Mouse (Mus musculus) limb, embryonic 13.5 days (tissue): Measurements from ENCODE around the gene Lats1. TPM values are rescaled to one million over a fixed set of nuclear protein-coding genes. Genes with fewer than 3 reads are reported as not detected.

Experiments
- ATAC-seq: fragments of 200-750 bp; cut with Nextera tagmentation; 2 replicates; pipeline ENCODE4 v1.8.0; 2017; ENCODE audit warnings: low read depth, moderate number of reproducible peaks, moderate TSS enrichment; ENCODE audit not compliant: low FRiP score
- H3K27ac ChIP-seq: fragments of 300-500 bp; sonication (generic); 2 replicates; pipeline ENCODE4 v1.5.1; 2015; ENCODE audit warnings: inconsistent platforms, mild to moderate bottlenecking, moderate library complexity
- H3K27me3 ChIP-seq: fragments of 300-500 bp; sonication (generic); 2 replicates; pipeline ENCODE4 v1.6.1; 2015; ENCODE audit warnings: mild to moderate bottlenecking, inconsistent platforms
- H3K36me3 ChIP-seq: fragments of 300-500 bp; sonication (generic); 2 replicates; pipeline ENCODE4 v1.6.1; 2015; ENCODE audit warnings: inconsistent platforms, mild to moderate bottlenecking, moderate library complexity
- H3K4me1 ChIP-seq: fragments of 300-500 bp; sonication (generic); 2 replicates; pipeline ENCODE4 v1.6.1; 2015; ENCODE audit warnings: inconsistent platforms
- H3K4me2 ChIP-seq: fragments of 300-500 bp; sonication (generic); replicated peaks from 2 replicates; pipeline ENCODE4 v1.6.1; 2015; ENCODE audit warnings: inconsistent platforms, mild to moderate bottlenecking, moderate library complexity
- H3K4me3 ChIP-seq: fragments of 300-500 bp; sonication (generic); 2 replicates; pipeline ENCODE4 v1.5.1; 2015; ENCODE audit warnings: moderate library complexity, mild to moderate bottlenecking, inconsistent platforms
- H3K9ac ChIP-seq: fragments of 300-500 bp; sonication (generic); 2 replicates; pipeline ENCODE4 v1.6.1; 2015; ENCODE audit warnings: mild to moderate bottlenecking, inconsistent platforms
- H3K9me3 ChIP-seq: fragments of 300-500 bp; sonication (generic); 2 replicates; pipeline ENCODE4 v1.6.1; 2016; ENCODE audit warnings: inconsistent platforms
- WGBS: fragments of 180-500 bp; shearing (Covaris S2); methylation state at CpG from one replicate; pipeline ENCODE4 v1.1.7; 2015; 5-methylcytosine and 5-hydroxymethylcytosine counted together
- polyA plus RNA-seq: library from polyadenylated mRNA; unstranded; fragments of >200 nt; fragmentation: Nextera tagmentation; extraction: Ambion mirVana; gene quantifications from 2 replicates; pipeline ENCODE4 v1.2.1, GENCODE M21; 2015

Gene Lats1
- polyA plus RNA-seq = 7.3 and 7.6 TPM in 2 replicates

- under 1% methylated on average over 51 of the region's 65 CpGs for WGBS
- peaks cover 36% of the 10 kb centered on the region for H3K36me3 ChIP-seq
Observed at GRCm38 (mm10) chr10:7680731-7681301, at the start of gene Lats1, which contains the start of gene Pcmt1. Gene Lats1, plus strand, starts transcription at chr10:7681214. Gene Pcmt1, minus strand, starts transcription at chr10:7681136.

GRCm38 (mm10) chr10:7640366-7640765 is 40.6 kb upstream of the Lats1 start:
- Histone ChIP-seq H3K27ac (no peak overlapping the region), H3K9ac (no peak overlapping the region), H3K4me2 (no peak overlapping the region), H3K9me3 (no peaks in the 10 kb centered on the region), H3K4me3 (no peak overlapping the region), H3K36me3 (peaks cover 71% of the 10 kb centered on the region), H3K4me1 (no peaks in the 10 kb centered on the region), H3K27me3 (no peaks in the 10 kb centered on the region)
- no peak for ATAC-seq
- 98% methylated on average over 12 of the region's 12 CpGs for WGBS

More at GRCm38 (mm10) chr10:7680731-7681301, at the start of gene Lats1, which contains the start of gene Pcmt1:
- Histone ChIP-seq H3K4me3 (peak within 1 kb of the TSS; percentile 97), H3K9ac (peak within 1 kb of the TSS; percentile 98), H3K4me1 (peaks cover 36% of the 10 kb centered on the region), H3K27ac (peak within 1 kb of the TSS; percentile 98), H3K27me3 (no peaks in the 10 kb centered on the region), H3K4me2 (peak within 1 kb of the TSS; percentile 81), H3K9me3 (no peaks in the 10 kb centered on the region)
- ATAC-seq = peak; percentile 87

- WGBS = 87% methylated on average over 2 of the region's 2 CpGs
- H3K4me3 ChIP-seq = no peak overlapping the region
- no peak overlapping the region for H3K4me2 ChIP-seq
- no peaks in the 10 kb centered on the region for H3K4me1 ChIP-seq
- H3K27me3 ChIP-seq = no peaks in the 10 kb centered on the region
- peaks cover 58% of the 10 kb centered on the region for H3K36me3 ChIP-seq
- H3K9me3 ChIP-seq = no peaks in the 10 kb centered on the region
- no peak overlapping the region for H3K27ac ChIP-seq
- no peak overlapping the region for H3K9ac ChIP-seq
- no peak for ATAC-seq
Observed at GRCm38 (mm10) chr10:7645911-7646310, 35.1 kb upstream of the Lats1 start.

DNA sequence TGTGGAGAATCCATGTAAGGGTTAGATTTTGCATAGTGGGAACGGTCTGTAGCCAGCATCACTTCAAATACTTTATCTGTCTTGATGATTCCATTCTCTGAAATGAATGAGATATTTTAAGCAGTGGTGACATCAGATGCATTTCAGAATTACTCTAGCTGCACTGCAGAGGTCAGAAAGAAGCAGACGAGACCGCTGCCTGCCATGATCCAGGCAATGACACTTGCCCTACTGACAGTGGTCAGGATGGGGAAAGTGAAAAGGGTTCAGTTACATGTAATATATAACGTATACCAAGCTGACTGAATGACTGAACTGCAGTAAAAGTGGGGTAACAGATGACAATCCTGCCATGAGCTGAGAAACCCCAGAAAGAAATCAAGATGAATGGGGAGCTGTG is 32.0 kb upstream of the Lats1 start:
- Histone ChIP-seq H3K36me3 (peaks cover 32% of the 10 kb centered on the region), H3K4me2 (no peak overlapping the region), H3K4me3 (no peak overlapping the region), H3K9ac (no peak overlapping the region), H3K4me1 (no peaks in the 10 kb centered on the region), H3K27me3 (no peaks in the 10 kb centered on the region), H3K27ac (no peak overlapping the region), H3K9me3 (no peaks in the 10 kb centered on the region)
- no peak for ATAC-seq
- 91% methylated on average over 4 of the region's 4 CpGs for WGBS

DNA sequence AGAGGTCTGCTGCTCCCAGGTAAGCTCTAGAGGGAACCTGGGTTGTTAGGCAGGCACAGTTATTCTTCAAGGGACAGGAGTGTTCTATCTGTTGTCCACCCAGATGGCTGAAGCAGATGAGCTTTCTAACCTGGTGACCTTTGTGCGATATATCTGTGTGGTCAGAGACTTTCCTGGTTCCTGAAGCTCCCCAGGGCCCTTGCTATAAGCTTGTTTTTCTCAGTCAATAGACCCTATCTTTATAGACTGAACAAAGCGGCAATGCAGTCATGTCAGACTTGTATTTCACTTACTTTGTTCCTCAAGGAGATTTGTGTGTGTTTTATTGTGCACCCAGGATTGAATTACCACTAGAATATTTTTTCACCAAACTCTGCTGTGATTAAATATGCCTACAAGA is 30.0 kb upstream of the Lats1 start:
- H3K4me1 ChIP-seq = no peaks in the 10 kb centered on the region
- H3K27ac ChIP-seq = no peak overlapping the region
- H3K27me3 ChIP-seq = no peaks in the 10 kb centered on the region
- WGBS = 92% methylated on average over 2 of the region's 2 CpGs
- H3K4me3 ChIP-seq = no peak overlapping the region
- peaks cover 25% of the 10 kb centered on the region for H3K36me3 ChIP-seq
- no peak overlapping the region for H3K4me2 ChIP-seq
- H3K9ac ChIP-seq = no peak overlapping the region
- no peak for ATAC-seq
- H3K9me3 ChIP-seq = no peaks in the 10 kb centered on the region

DNA sequence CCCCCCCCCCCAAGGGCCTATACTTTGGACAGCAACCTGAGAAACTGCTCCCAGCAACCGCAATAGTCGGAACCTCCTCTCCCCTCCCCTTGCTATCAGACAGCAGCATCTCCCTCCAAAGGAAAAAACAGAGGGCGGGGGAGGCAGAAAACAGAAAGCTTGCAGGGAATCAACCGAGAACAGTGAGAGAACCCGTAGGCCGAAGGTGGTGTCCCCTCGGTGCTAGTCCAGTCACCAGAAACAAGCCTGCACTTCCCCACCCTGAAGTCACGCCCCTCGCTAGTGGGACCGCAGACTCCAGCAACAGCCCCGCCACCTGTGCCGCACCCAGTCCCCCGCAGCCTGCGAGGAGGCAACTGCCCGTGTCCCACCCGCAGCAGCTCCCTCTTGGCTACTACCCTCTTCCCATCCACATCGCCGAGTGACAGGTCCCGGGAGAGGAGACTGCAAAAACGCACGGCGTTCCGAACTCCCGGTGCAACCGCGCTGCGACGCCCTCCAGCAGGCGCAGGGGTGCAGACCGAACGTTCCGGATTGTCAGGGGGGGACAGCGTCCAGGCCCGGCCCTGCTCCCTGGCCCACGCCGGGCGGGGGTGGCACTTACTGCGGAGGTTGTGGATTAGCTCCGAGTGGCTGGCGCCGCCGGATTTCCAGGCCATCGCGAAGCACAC is 18.4 kb upstream of the Lats1 start:
- H3K9me3 ChIP-seq = no peaks in the 10 kb centered on the region
- H3K4me2 ChIP-seq = peak overlapping the region; percentile 81
- H3K36me3 ChIP-seq = no peaks in the 10 kb centered on the region
- peaks cover 8% of the 10 kb centered on the region; the same call in 1 of the 2 replicates for H3K4me1 ChIP-seq
- H3K9ac ChIP-seq = peak overlapping the region; percentile 89
- peak; percentile 82 for ATAC-seq
- under 1% methylated on average over 44 of the region's 44 CpGs for WGBS
- peak overlapping the region; percentile 90 for H3K27ac ChIP-seq
- no peaks in the 10 kb centered on the region for H3K27me3 ChIP-seq
- H3K4me3 ChIP-seq = peak overlapping the region; percentile 94

DNA sequence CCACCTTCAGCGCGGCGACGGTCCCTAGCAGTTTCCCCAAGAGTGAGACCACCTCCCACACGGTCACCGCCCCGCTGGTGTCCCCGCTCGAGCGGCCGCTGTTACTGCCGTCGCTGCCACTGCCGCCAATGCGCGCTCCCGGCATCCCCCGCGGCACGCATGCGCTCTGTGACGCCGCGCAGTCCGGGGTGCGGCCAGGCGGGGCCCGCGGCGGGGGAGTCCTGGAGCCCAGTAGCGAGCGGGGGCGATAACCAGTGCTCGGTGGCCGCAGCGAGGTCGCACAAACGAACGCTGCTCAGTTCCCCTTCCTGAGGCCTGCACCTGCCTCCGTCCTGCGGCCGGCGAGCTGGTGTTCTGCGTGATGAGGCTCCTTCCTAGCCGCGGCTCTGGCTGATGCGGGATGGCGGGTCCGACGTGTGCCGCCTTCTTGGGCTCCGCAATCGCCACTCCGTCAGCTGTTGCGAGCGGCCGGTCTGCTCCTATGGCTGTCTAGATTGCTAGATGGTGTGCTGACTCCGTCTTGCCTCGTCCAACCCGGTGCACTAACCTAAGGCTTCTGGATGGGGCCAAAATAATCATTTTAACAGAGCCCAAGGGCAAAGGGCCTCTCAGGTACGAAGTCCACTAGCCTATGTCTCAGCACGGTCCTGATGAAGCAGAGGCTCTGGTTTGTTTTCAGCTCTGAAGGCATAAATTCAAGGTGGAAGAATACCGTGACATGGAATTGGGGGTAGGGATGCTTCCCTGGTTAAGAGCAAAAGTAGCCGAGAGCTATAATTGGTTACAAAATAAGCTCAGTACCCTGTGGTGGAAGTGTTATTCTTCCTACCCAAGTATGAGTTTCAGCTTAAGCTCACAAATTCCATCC is 17.6 kb upstream of the Lats1 start:
- Histone ChIP-seq H3K9me3 (no peaks in the 10 kb centered on the region), H3K36me3 (no peaks in the 10 kb centered on the region), H3K9ac (peak overlapping the region; percentile 89), H3K27me3 (no peaks in the 10 kb centered on the region), H3K4me3 (peak overlapping the region; percentile 94), H3K4me1 (peaks cover 15% of the 10 kb centered on the region), H3K27ac (peak overlapping the region; percentile 90), H3K4me2 (peak overlapping the region; percentile 81)
- ATAC-seq = peak; percentile 93
- under 1% methylated on average over 64 of the region's 64 CpGs for WGBS

- WGBS = 62% methylated on average over 6 of the region's 6 CpGs
Observed at GRCm38 (mm10) chr10:7664027-7664526, 16.9 kb upstream of the Lats1 start.

DNA sequence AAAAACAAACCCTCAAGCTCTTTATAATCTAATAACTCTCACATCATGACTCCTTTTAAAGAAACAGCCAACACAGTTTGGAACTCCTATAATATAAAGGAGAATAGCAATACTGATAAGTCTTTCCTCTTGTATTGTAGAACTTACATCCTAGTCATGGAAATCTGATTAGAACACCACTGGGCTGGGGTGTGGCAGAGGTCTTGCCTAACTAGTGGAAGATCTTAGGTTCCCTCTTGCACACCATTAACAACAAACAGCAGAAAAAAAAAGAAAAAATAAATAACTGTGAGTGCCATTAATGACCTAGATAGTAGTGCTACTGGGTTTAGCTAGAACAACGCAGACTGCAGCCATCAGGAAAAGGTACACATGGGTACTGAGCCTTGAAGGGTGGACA is 16.1 kb upstream of the Lats1 start:
- 83% methylated on average over 1 of the region's 1 CpGs for WGBS

More at GRCm38 (mm10) chr10:7664027-7664526, 16.9 kb upstream of the Lats1 start:
- Histone ChIP-seq H3K27ac (peak overlapping the region; percentile 90), H3K4me1 (peaks cover 16% of the 10 kb centered on the region), H3K9ac (peak overlapping the region; percentile 89), H3K27me3 (no peaks in the 10 kb centered on the region), H3K36me3 (no peaks in the 10 kb centered on the region), H3K9me3 (no peaks in the 10 kb centered on the region), H3K4me2 (peak overlapping the region; percentile 81), H3K4me3 (peak overlapping the region; percentile 94)
- no peak for ATAC-seq

GRCm38 (mm10) chr10:7667342-7667802 is 13.6 kb upstream of the Lats1 start, which contains the start of gene Nup43:
Gene Nup43, plus strand, starts transcription at chr10:7667503.
- peaks cover 27% of the 10 kb centered on the region for H3K36me3 ChIP-seq
- WGBS = under 1% methylated on average over 24 of the region's 24 CpGs
- H3K27me3 ChIP-seq = no peaks in the 10 kb centered on the region
- peak within 1 kb of the TSS; percentile 78 for H3K4me2 ChIP-seq
- no peaks in the 10 kb centered on the region for H3K9me3 ChIP-seq
- peak within 1 kb of the TSS; percentile 82 for H3K4me3 ChIP-seq
- H3K27ac ChIP-seq = peak within 1 kb of the TSS; percentile 52
- ATAC-seq = peak; percentile 90
- peak within 1 kb of the TSS; percentile 80 for H3K9ac ChIP-seq
- H3K4me1 ChIP-seq = peaks cover 14% of the 10 kb centered on the region

More for the DNA sequence above, 16.1 kb upstream of the Lats1 start:
- H3K9ac ChIP-seq = no peak overlapping the region
- no peak for ATAC-seq
- peaks cover 6% of the 10 kb centered on the region for H3K36me3 ChIP-seq
- peaks cover 16% of the 10 kb centered on the region for H3K4me1 ChIP-seq
- H3K4me3 ChIP-seq = no peak overlapping the region
- no peaks in the 10 kb centered on the region for H3K9me3 ChIP-seq
- H3K4me2 ChIP-seq = no peak overlapping the region
- H3K27me3 ChIP-seq = no peaks in the 10 kb centered on the region
- H3K27ac ChIP-seq = no peak overlapping the region

- Histone ChIP-seq H3K4me2 (no peak overlapping the region), H3K4me3 (no peak overlapping the region), H3K9ac (no peak overlapping the region), H3K27me3 (no peaks in the 10 kb centered on the region), H3K4me1 (0 out of 2 replicates have a peak, but pooled peaks cover 5% of the 10 kb centered on the region), H3K9me3 (no peaks in the 10 kb centered on the region), H3K27ac (no peak overlapping the region), H3K36me3 (peaks cover 78% of the 10 kb centered on the region)
- ATAC-seq = no peak
- 70% methylated on average over 1 of the region's 1 CpGs for WGBS
Observed at GRCm38 (mm10) chr10:7673673-7674072, 7.3 kb upstream of the Lats1 start.
